Mouse (Mus musculus): ENCODE data around the gene Ptpru.
A peak's percentile ranks its signal among the peaks of the same experiment; 100 is the strongest.

Ptpru gene

DNA sequence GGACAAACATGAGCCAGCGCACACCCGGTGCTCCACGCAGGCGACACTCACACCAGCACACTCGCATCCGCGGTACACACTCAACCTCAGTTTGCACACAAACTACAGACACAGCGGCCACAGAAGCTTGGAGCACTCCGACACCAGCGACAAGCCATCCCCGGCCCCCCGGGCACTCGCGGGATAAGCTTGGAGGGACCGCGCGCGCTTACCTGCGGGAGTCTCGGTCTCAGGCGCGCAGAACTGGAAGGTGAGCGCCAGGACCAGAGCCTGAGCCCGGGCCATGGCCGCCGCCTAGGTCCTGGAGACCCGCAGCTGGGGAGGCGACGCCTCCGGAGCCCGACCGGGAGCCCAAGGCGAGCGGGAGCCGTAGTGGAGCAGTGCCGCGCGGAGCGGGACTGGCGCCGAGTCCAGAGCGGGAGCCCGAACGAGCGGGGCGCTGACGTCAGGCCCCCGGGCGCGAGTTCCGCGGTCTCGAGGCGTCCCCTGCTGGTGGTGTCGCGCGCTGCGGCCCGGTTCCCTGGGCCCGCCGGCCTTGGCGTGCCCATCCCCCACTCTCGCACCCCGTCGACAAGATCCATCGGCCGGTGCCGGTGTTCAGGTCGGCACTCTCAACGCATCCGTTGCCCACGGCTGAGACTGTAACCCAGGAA is at the start of gene Ptpru:
Gene Ptpru, minus strand, starts transcription at position 417 of the 653 bp plus-strand sequence.
- DNase-seq (ENCODE audit: low read depth, low spot score): peak; percentile 75

- DNase-seq (ENCODE audit: low read depth, low spot score): no peak
Measured at GRCm38 (mm10) chr4:131885376-131885775, 47.3 kb upstream of the Ptpru start.

GRCm38 (mm10) chr4:131883571-131883970 is 45.5 kb upstream of the Ptpru start:
- no peak for DNase-seq (ENCODE audit: low read depth, low spot score)

- DNase-seq (ENCODE audit: low read depth, low spot score): no peak
Measured at GRCm38 (mm10) chr4:131881306-131881705, 43.2 kb upstream of the Ptpru start.

GRCm38 (mm10) chr4:131879692-131880091 is 41.6 kb upstream of the Ptpru start:
- no peak for DNase-seq (ENCODE audit: low read depth, low spot score)

DNA sequence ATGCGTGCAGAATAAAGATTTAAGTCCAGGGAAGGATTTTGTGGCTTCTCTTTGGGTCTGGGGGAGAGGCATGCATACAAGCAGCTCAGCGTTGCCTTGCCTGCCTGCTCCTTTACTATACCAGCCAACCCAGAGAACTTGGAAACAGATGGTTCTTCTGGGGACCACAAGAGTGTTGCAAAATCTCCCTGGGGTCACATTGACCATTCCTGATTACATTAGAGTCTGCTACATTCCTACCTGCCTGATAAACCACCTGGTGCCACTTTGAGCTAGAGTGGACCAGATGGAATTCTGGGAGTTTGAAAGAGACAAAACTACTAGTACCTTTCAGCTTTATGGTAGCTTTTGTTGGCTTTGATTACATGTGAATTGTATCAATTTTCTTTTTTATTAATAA is 38.7 kb upstream of the Ptpru start:
- no peak for DNase-seq (ENCODE audit: low read depth, low spot score)

DNA sequence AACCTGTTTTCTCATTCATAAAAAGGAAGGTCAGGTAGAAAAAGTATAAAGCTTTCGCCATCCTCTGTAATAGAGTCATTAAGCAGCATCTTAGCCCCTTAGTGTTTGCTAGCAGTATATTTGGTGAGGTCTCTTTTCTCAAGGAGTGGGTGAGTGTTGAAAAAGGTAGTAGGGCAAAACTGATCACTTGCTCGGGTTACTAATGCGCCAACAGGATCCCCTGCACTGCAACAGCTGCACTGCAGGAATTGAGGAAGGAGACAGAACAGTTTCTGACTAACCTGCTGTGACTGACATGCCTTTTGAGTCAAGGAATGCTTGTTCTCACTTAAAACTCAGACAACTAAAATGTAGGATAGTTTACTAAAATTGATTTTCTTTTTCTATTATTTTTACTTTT is 37.2 kb upstream of the Ptpru start:
- no peak for DNase-seq (ENCODE audit: low read depth, low spot score)

- DNase-seq (ENCODE audit: low read depth, low spot score): no peak
Measured at GRCm38 (mm10) chr4:131874567-131874966, 36.5 kb upstream of the Ptpru start.

GRCm38 (mm10) chr4:131874169-131874536 is 36.1 kb upstream of the Ptpru start:
- DNase-seq (ENCODE audit: low read depth, low spot score): no peak

DNA sequence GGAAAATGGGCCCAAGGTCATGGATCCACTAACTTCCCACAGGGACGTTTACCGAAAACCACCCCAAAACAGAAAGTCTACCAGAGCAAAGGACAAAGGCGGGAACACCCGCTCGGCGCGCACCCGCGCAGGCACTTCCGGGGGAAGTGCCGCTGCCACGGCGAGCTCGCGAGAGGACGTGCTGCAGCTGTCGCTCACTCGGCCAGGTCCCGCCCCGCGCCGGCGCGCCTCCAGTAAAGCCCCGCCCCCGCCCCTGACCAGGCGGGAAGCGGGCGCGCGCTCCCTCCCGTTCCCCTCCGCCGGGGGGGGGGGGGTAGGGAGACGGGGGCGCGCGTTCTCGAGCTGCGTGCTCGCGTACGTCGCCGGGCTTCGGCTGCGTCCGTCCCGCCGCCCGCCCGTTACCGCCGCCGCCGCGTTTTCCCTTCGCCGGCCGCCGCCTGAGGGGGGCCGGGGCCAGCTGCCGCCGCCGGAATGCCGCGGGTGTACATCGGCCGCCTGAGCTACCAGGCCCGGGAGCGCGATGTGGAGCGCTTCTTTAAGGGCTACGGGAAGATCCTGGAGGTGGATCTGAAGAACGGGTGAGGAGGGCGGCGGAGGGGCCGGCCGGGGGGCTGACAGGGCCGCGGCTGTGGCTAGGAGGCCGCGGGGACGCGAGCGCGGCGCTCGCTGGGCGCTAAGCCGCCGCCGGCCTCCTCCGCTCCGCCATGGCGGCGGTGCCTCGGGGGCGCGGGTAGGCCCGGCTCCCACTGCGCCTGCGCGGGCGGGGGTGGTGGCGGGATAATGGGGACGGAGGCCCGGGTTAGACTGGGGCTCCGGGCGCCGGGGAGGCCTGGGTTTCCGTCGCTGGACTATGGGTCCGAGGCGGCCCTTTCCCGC is 35.4 kb upstream of the Ptpru start, which contains the start of gene Srsf4:
Gene Srsf4, plus strand, starts transcription at position 325 of the 876 bp plus-strand sequence.
- DNase-seq (ENCODE audit: low read depth, low spot score): peak; percentile 95

- DNase-seq (ENCODE audit: low read depth, low spot score): no peak
Measured at GRCm38 (mm10) chr4:131872672-131873292, 34.7 kb upstream of the Ptpru start.

DNA sequence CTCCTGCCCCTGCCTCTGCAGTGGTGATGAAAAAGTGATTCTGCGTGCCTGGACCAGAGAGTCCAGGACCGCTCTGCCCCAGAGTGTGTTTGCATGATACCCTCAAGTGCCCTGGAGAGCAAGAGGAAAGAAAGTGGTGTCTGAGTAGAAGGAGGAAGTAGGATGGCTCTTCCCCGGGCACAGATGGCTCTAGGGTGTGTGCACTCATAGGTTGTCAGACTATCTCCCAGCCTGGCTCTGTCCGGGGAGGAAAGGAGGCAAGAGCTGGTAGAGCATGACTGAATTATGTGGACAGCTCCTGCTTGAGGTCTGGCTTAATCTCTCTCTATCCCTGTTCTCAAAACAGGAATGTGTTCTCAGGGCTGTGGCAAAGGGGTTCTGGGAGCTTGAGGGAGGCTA is 23.3 kb upstream of the Ptpru start:
- DNase-seq (ENCODE audit: low read depth, low spot score): no peak

- DNase-seq (ENCODE audit: low read depth, low spot score): peak; percentile 80
Measured at GRCm38 (mm10) chr4:131860492-131861340, 22.6 kb upstream of the Ptpru start.

DNA sequence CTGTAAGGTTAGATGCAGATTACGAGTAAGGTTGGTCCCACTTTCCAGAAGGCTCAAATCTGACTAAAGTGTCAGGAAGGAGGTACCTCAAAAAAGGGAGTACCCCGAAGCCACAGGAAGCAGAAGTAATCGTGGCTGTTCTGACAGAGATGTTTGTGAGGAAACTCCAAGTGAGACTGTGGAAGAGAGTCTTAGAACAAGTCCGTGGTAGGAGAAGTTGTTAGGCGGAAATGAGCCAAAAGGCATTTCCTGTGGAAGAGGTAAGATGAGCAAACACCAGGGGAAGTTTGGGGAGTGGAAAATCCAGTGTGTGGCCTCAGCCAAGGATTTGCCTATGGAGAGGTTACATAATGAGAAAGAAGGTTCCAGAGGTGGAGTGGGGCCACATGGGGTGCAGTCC is 16.9 kb upstream of the Ptpru start:
- DNase-seq (ENCODE audit: low read depth, low spot score): no peak

DNA sequence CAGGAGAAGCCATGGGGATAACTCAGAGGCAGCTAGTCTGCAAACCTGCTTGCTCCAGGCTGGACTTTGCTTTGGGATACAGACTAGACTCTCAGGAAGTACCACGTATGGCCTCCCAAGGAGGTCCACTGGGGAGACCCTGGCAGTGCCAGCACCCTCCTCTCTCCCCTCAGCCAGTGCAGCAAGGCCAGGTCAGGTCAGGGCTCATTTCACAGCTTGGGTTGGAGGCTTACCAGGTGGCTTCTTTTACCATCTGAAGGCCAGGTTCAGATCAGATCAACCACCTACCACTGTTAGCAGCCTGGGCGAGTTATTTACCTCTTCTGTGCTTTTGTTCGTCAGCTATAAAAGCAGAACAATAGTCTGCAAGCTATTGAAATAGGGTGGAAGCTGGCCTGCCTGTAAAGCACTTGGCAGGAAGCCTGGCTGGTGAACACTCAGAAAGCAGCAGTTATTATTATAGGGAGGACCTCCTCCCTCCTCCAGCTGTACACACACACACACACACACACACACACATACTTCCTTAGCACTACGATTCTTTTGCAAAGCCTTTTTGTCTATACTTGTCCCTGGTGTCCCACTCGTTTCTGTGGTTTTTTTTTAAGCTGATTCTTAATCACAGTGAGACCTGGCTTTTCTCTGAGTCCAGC is 12.0 kb upstream of the Ptpru start:
- DNase-seq (ENCODE audit: low read depth, low spot score): no peak

GRCm38 (mm10) chr4:131848082-131848481 is 10.0 kb upstream of the Ptpru start:
- DNase-seq (ENCODE audit: low read depth, low spot score): no peak

DNA sequence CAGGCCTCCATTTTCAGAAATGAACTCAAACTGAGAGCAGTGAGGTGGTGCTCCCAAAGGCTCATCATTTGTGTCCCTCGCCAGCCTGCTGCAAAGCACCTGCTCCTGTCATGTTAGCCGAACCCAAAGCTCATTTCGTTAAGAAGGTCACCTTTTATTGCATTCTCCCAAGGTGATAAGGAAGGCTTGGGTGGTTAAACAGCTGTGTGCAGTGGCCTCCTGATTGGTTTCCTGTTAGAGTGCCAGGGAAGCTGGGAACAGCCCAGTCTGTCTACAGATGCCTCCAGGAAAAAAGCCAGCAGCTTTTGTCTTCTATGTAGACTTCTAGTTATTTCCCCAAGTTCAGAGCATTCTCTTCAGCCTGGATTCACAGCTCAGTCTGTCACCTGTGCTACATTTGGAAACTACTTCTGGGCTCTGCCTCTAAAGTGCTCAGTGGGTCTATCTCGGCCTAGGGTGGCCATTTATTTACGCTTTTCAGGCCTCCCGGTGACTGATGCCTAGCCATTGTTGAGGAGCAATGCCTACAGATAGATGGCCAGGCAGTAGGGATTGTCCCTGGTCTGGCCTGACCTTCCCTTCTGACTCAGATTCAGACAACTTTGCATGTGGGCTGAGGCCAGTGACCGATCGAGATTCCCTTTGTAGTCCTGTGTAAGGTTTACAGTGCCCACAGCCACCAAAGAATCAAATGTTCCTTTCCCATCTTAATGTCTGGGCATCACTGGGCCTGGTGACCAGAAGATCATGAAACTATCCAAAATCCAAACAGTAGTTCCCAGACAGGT is 8.1 kb upstream of the Ptpru start:
- no peak for DNase-seq (ENCODE audit: low read depth, low spot score)

DNA sequence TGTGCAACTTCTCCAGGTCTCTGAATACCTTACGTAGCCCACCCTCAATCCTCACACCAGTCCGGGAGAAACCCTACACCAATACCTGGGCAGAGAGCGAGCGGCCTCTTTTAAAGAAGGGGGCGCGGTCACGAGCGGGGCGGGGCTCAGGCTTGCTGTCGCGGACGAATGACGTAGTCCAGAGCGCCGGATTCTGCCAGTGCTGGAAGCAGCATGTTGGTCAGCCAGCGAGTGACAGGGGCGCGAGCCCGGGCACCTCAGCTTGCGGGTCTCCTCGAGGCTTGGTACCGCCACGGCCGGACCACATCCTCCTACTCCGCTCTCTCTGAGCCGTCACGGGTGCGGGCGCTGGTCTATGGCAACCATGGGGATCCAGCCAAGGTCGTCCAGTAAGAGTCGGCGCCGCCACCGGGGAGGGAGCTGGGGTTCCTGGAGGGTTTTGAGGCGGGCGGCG is 5.2 kb upstream of the Ptpru start, which contains the start of gene Mecr:
Gene Mecr, plus strand, starts transcription at position 181 of the 454 bp plus-strand sequence.
- peak; percentile 95 for DNase-seq (ENCODE audit: low read depth, low spot score)

- no peak for DNase-seq (ENCODE audit: low read depth, low spot score)
Measured at GRCm38 (mm10) chr4:131836891-131837491, 1.1 kb downstream of the Ptpru start.

Measured in ES-CJ7 (cell line).